Mouse (Mus musculus): Measurements from ENCODE around the gene Fchsd2. TPM values are rescaled to one million over a fixed set of nuclear protein-coding genes. Genes with fewer than 3 reads are reported as not detected.

Gene Fchsd2
- total RNA-seq, 4 experiments from 2014 or later = 4.2 to 5.5 (median 5.0) TPM

DNA sequence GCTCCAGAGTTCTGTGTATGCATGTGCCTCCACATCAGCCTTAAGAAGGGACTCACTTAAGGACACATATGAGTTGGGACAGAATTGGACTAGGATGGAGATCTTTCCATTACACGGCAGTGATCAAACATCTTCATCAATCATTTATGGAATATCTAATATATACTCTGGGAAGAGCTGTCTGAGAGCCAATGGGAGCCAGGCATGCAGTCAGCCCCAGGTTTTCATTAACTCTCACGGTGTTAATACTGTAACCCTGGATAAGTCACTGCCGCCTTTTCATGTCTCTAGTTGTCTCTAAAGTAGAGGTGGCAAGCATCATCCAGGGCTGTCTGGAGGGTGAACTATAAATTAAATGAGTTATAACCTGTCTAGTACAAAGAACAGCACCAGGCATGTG lies 220.4 kb downstream of the Fchsd2 start:
- no peak for DNase-seq (ENCODE audit: low spot score in 2 of 2)

DNA sequence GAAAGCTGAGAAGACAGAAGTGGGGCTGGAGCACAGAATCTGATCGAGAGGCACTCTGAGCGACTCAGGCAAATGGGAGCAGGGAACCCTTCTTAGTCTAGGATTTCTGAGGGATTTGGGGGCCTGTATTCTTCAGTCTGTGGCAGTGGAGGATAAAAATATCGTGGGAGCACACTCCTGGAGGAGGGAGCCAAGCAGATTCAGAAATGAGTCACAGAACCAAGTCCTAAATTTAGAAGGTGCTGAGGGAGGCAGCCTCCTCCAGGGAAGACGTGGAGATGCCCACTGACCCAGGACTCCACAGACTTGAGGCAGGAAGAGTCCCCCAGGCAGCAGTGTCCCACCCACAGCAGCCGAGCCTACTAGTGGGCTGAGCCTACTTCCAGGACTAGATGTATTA lies 221.7 kb downstream of the Fchsd2 start:
- no peak for DNase-seq (ENCODE audit: low spot score in 2 of 2)

GRCm38 (mm10) chr7:101315699-101316098 lies 223.0 kb downstream of the Fchsd2 start:
- no peak for DNase-seq (ENCODE audit: low spot score in 2 of 2)

- DNase-seq (ENCODE audit: low spot score in 2 of 2) = no peak
Observed at GRCm38 (mm10) chr7:101316591-101317001, 223.9 kb downstream of the Fchsd2 start.

- DNase-seq (ENCODE audit: low spot score in 2 of 2) = no peak
Observed at GRCm38 (mm10) chr7:101317014-101317413, 224.4 kb downstream of the Fchsd2 start, which contains the start of gene Stard10. TSS of gene Stard10 (plus strand) at chr7:101317086.

- no peak for DNase-seq (ENCODE audit: low spot score in 2 of 2)
Observed at GRCm38 (mm10) chr7:101318848-101319247, 226.2 kb downstream of the Fchsd2 start.

GRCm38 (mm10) chr7:101319796-101320195 lies 227.1 kb downstream of the Fchsd2 start:
- no peak for DNase-seq (ENCODE audit: low spot score in 2 of 2)

DNA sequence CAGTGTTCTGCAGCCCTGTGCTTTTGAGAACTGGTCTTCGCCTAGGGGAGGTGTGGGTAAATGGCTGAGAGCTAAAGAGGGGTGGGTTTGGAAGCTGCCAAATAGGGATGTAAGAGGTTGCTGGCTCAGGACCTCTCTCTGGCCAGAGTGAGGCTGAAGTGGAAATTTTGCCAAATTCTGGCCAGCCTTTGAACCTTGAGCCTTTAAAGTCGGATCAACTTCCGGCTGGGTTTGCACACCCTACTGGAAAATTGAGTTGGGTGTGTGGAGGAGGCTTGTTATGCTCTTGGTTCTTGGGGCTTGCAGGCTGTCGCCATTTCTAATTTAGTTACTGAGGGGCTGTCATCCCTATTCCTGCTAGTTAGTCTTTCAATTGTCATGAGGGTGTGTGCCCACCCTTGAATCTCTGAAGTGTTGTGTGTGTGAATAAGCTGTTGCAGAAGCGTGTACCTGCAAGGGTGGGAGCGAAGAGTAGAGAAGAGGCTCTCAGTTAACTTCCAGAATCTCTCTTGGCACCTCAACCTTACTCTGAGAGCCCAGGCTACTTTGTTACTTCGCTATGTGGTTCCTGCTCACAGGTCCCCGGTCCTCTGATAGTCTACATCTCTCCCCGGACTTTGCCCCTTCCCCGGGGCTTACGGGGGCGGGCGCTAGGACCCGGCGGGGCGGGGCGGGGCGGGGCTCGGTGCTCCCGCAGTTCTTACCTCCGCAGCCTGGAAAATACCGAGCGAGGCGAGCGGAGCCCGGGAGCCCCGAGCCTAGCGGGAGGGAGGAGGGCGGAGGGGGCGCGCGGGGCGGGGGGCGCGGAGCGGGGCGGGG lies 227.9 kb downstream of the Fchsd2 start:
- DNase-seq (ENCODE audit: low spot score in 2 of 2) = no peak

- DNase-seq (ENCODE audit: low spot score in 2 of 2) = no peak
Observed at GRCm38 (mm10) chr7:101321218-101321827, 228.7 kb downstream of the Fchsd2 start.

GRCm38 (mm10) chr7:101323141-101323594 lies 230.5 kb downstream of the Fchsd2 start:
- no peak for DNase-seq (ENCODE audit: low spot score in 2 of 2)

DNA sequence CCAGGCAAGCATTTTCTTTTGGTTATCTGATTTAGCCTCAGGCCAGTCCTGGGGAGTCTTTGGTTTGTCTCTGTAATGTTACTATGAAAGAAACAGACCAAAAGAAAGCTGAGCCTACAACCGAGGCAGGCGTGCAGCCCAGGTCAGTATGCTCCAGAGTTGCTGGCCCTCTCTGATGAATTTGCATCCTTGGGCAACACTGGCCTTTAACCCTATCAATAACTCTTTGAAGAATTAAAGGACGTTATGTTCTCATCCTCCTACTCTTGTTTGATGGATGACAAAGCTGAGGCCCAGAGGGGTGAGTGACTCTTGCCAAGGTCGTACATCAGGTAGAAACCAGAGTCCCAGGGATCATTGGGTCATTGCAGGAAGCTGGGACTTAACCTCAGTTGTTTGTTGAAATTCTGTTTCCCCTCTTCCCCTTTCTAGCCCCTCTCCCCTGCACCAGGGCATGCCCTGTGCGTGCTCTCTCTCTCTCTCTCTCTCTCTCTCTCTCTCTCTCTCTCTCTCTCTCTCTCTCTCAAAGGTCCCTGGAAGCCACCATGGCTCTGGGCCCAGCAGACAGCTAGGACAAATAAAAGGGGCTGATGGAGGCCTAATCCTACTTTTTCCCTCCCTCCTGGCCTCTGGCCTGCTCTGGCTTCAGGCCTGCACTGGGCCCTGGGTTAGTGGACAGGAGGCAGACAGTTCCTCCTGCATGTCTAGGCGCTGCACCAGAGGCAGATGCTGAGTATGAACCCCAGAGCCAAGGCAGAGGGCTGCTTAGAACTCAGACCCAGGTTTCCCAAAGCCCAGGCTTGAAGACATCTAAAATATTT lies 231.7 kb downstream of the Fchsd2 start:
- DNase-seq (ENCODE audit: low spot score in 2 of 2) = no peak

DNA sequence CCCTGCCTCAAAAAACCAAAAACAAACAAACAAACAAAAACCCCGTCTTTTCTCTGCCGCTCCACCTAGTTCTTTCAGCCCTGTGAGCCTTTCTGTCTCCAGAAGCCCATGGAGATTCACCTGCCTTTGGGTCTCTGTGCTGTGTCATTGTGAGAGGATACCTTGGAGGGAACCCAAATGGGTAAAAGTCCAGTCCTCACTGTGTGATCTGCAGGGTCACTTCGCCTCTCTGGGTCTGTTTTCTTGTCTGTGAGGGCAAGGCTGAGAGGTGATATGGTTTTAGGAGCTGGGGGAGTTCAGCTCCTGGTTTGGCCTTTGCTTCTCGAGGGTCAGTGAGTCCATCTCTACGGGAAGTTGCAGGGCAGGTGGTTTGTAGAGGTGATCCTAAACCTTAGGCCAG lies 233.3 kb downstream of the Fchsd2 start:
- no peak for DNase-seq (ENCODE audit: low spot score in 2 of 2)

DNA sequence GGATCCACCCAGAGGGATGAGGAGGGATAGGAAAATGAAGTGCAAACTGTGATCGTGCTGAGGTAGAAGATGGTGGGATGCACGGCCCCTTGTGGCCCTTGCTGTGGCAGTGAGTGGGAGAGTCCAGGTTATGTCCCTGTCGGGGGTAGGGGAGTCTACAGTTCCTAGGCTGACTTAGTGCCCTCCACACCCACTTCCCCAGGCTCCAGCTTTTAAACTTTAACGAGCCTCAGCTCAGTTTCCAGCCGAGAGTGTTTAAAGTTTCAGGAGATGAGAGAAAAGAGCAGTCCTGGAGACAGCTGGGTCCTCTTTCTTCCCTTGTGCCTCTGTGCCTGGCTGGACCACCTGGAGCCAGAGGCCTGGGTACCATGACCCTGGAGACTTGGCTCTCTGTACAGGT lies 234.6 kb downstream of the Fchsd2 start:
- DNase-seq (ENCODE audit: low spot score in 2 of 2) = no peak

- DNase-seq (ENCODE audit: low spot score in 2 of 2) = no peak
Observed at GRCm38 (mm10) chr7:101327786-101328185, 235.1 kb downstream of the Fchsd2 start.

GRCm38 (mm10) chr7:101328621-101329158 lies 236.0 kb downstream of the Fchsd2 start:
- no peak for DNase-seq (ENCODE audit: low spot score in 2 of 2)

DNA sequence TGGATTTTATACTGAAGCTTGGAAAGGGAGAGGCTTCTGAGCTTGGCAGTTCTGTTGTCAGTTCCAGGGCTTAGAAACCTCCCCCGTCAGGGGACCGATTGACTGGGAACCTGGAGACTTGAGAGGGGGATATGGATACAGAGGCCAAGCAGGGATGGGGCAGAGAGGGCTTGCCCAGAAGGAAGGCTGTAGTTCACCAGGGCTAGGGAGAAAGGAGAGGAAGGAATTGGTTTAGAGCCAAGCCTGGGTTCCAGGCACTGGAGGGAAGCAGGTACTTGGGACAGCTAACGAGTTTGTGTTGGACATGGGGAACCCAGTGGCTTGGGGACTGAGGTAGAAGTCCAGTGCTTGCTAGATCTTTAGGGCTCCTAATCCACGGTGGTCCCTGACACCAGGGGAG lies 236.9 kb downstream of the Fchsd2 start:
- no peak for DNase-seq (ENCODE audit: low spot score in 2 of 2)

DNA sequence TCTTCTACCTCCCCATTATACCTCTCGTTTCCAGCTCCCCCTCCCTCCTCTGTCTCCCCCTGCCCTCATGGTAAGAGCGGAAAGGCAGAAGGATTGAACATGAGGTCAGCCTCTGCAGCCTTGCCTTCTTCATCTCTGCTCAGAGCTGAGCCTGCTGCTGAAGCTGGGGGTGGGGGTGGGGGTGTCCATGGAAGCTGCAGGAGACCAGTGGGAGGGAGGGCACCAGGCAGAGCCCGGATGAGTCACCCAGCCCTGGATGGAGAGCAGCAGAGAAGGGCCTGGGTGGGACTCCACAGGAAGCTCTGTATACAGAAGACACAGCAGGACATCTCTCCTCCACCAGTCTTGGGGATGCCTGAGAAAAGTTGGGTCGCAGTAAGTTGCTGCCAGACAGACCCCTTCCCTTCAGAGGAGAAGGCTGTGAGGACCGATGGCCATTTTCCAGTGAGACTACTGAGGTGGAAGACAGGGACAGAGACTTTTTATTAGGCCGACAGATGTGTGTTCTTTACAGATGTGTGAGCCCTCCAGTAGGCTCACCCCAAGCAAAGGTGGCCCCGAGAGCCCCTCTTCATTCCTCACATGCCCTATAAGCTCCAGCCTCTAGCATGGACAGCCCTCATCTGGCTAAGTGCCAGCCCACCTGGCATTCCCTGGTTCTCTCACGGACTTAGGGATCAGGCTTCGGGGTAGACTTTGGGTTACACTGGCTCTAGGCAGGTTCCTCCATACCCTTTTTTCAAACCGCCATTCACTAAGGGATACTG lies 237.6 kb downstream of the Fchsd2 start:
- no peak for DNase-seq (ENCODE audit: low spot score in 2 of 2)

- DNase-seq (ENCODE audit: low spot score in 2 of 2) = no peak
Observed at GRCm38 (mm10) chr7:101330841-101331173, 238.1 kb downstream of the Fchsd2 start.

GRCm38 (mm10) chr7:101332045-101332831 lies 239.6 kb downstream of the Fchsd2 start:
- no peak for DNase-seq (ENCODE audit: low spot score in 2 of 2)

All from gastrocnemius, adult 8-10 months (tissue).